Mouse (Mus musculus): ENCODE measurements around the gene Snx9. TPM values are rescaled to one million over a fixed set of nuclear protein-coding genes. Genes with fewer than 3 reads are reported as not detected.

Snx9 gene
- polyA plus RNA-seq, 1 experiment from 2014 or later, result 6.1 TPM

DNA sequence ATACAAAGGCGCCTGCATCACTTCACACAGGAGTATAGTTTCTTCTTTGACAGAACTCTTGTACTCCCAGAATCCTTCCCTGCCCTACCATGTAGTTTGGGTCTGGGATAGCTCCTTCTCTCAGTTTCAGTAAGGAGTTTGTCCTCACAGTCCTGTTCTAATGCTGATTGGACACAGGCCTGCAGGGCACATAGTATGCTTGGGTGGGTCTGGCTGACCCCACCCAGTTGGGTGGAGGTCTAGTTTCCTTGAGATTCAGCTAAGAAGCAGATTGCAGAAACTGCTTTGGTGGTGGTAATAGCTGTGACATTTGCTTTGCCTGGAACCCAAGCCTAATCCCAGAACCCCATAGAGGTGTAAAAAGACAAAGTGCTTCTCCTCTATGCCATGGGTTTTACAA, 33.4 kb downstream of the Snx9 start:
- no peak for ATAC-seq
- no peaks in the 10 kb centered on the region for H3K27me3 ChIP-seq (replicated peaks; ENCODE audit: control insufficient read depth, insufficient read depth, low read length)
- no peak overlapping the region for H3K9ac ChIP-seq (ENCODE audit: low read depth, low read length)
- no peaks in the 10 kb centered on the region for H3K9me3 ChIP-seq (ENCODE audit: control insufficient read depth, low read length)
- no peak overlapping the region for H3K27ac ChIP-seq (ENCODE audit: low read depth, low read length)
- no peaks in the 10 kb centered on the region for H3K4me1 ChIP-seq (ENCODE audit: control insufficient read depth, insufficient read depth, low read depth, low read length)
- H3K4me2 ChIP-seq (ENCODE audit: low read length), result no peak overlapping the region
- WGBS, result 100% methylated on average over 1 of the region's 1 CpGs
- H3K36me3 ChIP-seq (ENCODE audit: control insufficient read depth, insufficient read depth, low read length), result no peaks in the 10 kb centered on the region
- no peak overlapping the region for H3K4me3 ChIP-seq (ENCODE audit: low read length)

DNA sequence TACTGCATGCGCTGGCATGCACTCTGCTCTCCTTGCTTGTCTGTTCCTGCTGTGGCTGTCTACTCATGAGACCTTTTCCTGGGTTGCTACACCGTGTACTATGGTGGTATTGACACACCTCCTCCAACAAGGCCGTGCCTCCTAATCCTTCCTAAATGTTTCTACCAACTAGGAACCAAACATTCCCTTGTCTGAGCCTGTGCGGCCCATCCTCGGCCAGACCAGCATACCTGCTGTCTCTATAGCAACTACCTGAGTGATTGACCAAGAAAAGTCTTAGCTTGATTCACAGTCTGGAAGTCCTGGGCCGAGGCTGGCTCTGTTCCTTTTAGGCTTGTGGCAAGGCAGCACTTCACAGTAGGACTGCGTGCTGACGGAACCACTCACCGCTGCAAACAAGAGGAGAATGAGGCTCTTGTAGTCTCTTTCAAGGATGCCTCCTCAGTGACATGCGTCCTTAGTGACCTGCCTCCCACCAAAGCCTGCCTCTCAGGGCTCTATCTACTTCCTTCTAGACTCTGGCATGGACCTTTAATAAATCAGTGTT, 36.6 kb downstream of the Snx9 start:
- H3K4me3 ChIP-seq (ENCODE audit: low read length), result no peak overlapping the region
- WGBS, result 72% methylated on average over 10 of the region's 10 CpGs
- ATAC-seq, result no peak

GRCm38 (mm10) chr17:5878878-5879277, 37.7 kb downstream of the Snx9 start:
- Histone ChIP-seq H3K9me3 (ENCODE audit: control insufficient read depth, low read length) (no peaks in the 10 kb centered on the region), H3K27ac (ENCODE audit: low read depth, low read length) (no peak overlapping the region), H3K36me3 (ENCODE audit: control insufficient read depth, insufficient read depth, low read length) (no peaks in the 10 kb centered on the region), H3K4me1 (ENCODE audit: control insufficient read depth, insufficient read depth, low read depth, low read length) (no peaks in the 10 kb centered on the region), H3K4me3 (ENCODE audit: low read length) (no peak overlapping the region), H3K27me3 (replicated peaks; ENCODE audit: control insufficient read depth, insufficient read depth, low read length) (no peaks in the 10 kb centered on the region), H3K9ac (ENCODE audit: low read depth, low read length) (no peak overlapping the region), H3K4me2 (ENCODE audit: low read length) (no peak overlapping the region)
- WGBS, result 87% methylated on average over 4 of the region's 4 CpGs
- no peak for ATAC-seq

More for the DNA sequence above, 36.6 kb downstream of the Snx9 start:
- Histone ChIP-seq H3K9ac (ENCODE audit: low read depth, low read length) (no peak overlapping the region), H3K27me3 (replicated peaks; ENCODE audit: control insufficient read depth, insufficient read depth, low read length) (no peaks in the 10 kb centered on the region), H3K27ac (ENCODE audit: low read depth, low read length) (no peak overlapping the region), H3K9me3 (ENCODE audit: control insufficient read depth, low read length) (no peaks in the 10 kb centered on the region), H3K4me1 (ENCODE audit: control insufficient read depth, insufficient read depth, low read depth, low read length) (no peaks in the 10 kb centered on the region), H3K4me2 (ENCODE audit: low read length) (no peak overlapping the region), H3K36me3 (ENCODE audit: control insufficient read depth, insufficient read depth, low read length) (no peaks in the 10 kb centered on the region)

DNA sequence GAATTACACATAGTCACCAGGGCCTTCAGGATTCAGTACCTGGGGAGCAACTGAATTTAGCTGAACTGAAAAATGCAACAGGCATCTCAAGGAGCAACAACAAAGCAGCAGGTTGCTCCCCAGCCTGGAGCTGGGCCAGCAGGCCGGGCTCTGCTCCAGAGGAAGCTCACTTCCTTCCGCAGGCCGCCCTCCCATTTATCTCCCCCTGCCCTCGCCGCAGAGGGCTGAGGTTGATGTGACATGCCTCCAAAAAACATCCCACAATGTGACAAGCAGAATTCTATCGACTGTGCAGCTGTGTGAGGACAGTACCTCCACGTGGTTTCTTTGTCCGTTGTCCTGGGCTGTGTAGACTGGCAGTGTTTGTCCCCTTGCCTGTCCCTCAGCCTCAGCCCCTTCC, 44.3 kb downstream of the Snx9 start:
- peak overlapping the region; percentile 53 for H3K27ac ChIP-seq (ENCODE audit: low read depth, low read length)
- no peak overlapping the region for H3K4me3 ChIP-seq (ENCODE audit: low read length)
- peak; percentile 84 for ATAC-seq
- no peaks in the 10 kb centered on the region for H3K36me3 ChIP-seq (ENCODE audit: control insufficient read depth, insufficient read depth, low read length)
- H3K4me1 ChIP-seq (ENCODE audit: control insufficient read depth, insufficient read depth, low read depth, low read length), result peaks cover 10% of the 10 kb centered on the region
- H3K9ac ChIP-seq (ENCODE audit: low read depth, low read length), result no peak overlapping the region
- H3K9me3 ChIP-seq (ENCODE audit: control insufficient read depth, low read length), result no peaks in the 10 kb centered on the region
- H3K4me2 ChIP-seq (ENCODE audit: low read length), result no peak overlapping the region
- H3K27me3 ChIP-seq (replicated peaks; ENCODE audit: control insufficient read depth, insufficient read depth, low read length), result no peaks in the 10 kb centered on the region
- 36% methylated on average over 8 of the region's 8 CpGs for WGBS

GRCm38 (mm10) chr17:5886181-5886810, 45.2 kb downstream of the Snx9 start:
- WGBS, result 71% methylated on average over 6 of the region's 6 CpGs
- H3K9ac ChIP-seq (ENCODE audit: low read depth, low read length), result no peak overlapping the region
- H3K4me3 ChIP-seq (ENCODE audit: low read length), result no peak overlapping the region
- H3K27ac ChIP-seq (ENCODE audit: low read depth, low read length), result peak overlapping the region; percentile 34
- H3K4me2 ChIP-seq (ENCODE audit: low read length), result no peak overlapping the region
- no peaks in the 10 kb centered on the region for H3K27me3 ChIP-seq (replicated peaks; ENCODE audit: control insufficient read depth, insufficient read depth, low read length)
- H3K36me3 ChIP-seq (ENCODE audit: control insufficient read depth, insufficient read depth, low read length), result no peaks in the 10 kb centered on the region
- H3K4me1 ChIP-seq (ENCODE audit: control insufficient read depth, insufficient read depth, low read depth, low read length), result peaks cover 10% of the 10 kb centered on the region
- no peaks in the 10 kb centered on the region for H3K9me3 ChIP-seq (ENCODE audit: control insufficient read depth, low read length)
- no peak; the same call in 1 of the 2 replicates for ATAC-seq

DNA sequence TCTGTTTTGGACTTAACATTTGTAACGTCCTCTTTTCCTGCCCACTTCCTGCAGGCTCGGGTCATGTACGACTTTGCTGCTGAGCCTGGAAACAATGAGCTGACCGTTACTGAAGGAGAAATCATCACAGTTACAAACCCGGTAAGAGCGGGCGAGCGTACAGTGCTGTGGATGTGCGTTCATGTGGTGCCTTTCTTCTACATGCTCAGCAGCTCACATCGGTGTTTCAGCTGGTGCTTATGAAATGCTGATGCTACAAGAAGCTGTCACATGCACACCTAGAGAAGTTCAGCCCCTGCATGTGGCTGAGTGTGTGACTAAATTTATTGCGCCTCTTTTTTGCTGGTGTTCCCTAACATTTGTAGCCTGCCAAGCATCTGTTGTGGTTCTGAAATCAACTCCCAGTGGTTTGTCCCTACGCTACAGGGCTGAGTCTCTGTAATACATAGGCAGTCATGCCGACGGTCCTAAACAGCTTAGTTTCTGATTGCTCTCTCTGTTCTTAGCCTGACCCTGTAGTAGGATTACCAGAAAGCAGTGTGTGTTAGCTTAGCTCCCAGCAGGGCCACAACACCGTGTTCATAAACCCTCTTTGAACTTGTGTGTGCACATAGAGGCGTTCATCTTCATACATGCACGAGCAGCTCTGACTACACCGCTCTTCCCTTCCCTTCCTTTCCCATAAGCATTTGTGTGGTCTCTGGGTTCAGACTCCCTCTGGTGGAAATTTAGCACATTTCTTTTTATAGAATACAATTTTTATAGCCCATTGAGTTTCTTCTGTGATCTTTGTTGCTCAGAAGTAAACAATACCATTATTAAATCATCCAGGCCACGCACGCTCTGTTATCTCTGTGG, 46.0 kb downstream of the Snx9 start:
- H3K4me2 ChIP-seq (ENCODE audit: low read length), result no peak overlapping the region
- H3K4me1 ChIP-seq (ENCODE audit: control insufficient read depth, insufficient read depth, low read depth, low read length), result peaks cover 10% of the 10 kb centered on the region
- H3K27ac ChIP-seq (ENCODE audit: low read depth, low read length), result no peak overlapping the region
- H3K4me3 ChIP-seq (ENCODE audit: low read length), result no peak overlapping the region
- H3K27me3 ChIP-seq (replicated peaks; ENCODE audit: control insufficient read depth, insufficient read depth, low read length), result no peaks in the 10 kb centered on the region
- WGBS, result 68% methylated on average over 20 of the region's 20 CpGs
- ATAC-seq, result 0 out of 2 replicates have a peak, but pooled peaks have one; percentile 69
- no peaks in the 10 kb centered on the region for H3K36me3 ChIP-seq (ENCODE audit: control insufficient read depth, insufficient read depth, low read length)
- H3K9ac ChIP-seq (ENCODE audit: low read depth, low read length), result no peak overlapping the region
- H3K9me3 ChIP-seq (ENCODE audit: control insufficient read depth, low read length), result no peaks in the 10 kb centered on the region

- H3K27ac ChIP-seq (ENCODE audit: low read depth, low read length), result no peak overlapping the region
- H3K9me3 ChIP-seq (ENCODE audit: control insufficient read depth, low read length), result no peaks in the 10 kb centered on the region
- peaks cover 10% of the 10 kb centered on the region for H3K4me1 ChIP-seq (ENCODE audit: control insufficient read depth, insufficient read depth, low read depth, low read length)
- no peak overlapping the region for H3K4me2 ChIP-seq (ENCODE audit: low read length)
- no peak overlapping the region for H3K4me3 ChIP-seq (ENCODE audit: low read length)
- no peaks in the 10 kb centered on the region for H3K36me3 ChIP-seq (ENCODE audit: control insufficient read depth, insufficient read depth, low read length)
- no peaks in the 10 kb centered on the region for H3K27me3 ChIP-seq (replicated peaks; ENCODE audit: control insufficient read depth, insufficient read depth, low read length)
- H3K9ac ChIP-seq (ENCODE audit: low read depth, low read length), result no peak overlapping the region
- 56% methylated on average over 8 of the region's 8 CpGs for WGBS
- no peak for ATAC-seq
Measured at GRCm38 (mm10) chr17:5890429-5890828, 49.3 kb downstream of the Snx9 start.

DNA sequence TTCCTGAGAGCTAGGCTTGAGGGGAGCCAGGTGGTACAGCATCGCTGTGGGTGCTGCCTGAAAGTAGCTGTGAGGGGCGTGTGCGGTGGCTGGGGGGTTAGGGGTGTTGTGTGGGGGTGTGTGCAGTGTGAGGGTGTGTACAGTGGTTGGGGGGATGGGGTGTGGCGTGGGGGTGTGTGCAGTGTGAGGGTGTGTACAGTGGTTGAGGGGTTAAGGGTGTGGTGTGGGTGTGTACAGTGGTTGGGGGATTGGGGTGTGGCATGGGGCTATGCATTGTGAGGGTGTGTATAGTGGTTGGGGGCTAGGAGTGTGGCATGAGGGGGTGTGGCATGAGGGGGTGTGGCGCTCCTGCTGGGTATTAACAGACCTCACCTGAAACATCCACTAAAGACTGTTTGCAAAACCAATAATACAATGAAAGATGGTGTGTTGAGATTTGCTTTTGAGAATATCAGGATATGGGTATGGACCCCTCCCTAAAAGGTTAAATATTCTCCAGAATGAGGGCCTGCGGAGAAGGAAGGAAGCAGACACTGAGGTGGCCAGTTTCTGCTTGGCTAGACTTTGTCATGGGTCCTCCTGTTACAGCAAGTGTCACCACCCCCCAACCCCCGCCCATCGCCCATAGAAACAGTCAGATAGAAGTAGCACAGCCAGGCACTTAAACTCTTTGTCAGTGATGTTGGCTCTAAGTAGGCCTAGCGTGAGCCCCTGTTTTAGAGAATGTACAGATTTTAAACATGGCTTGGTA, 51.0 kb downstream of the Snx9 start:
- no peak overlapping the region for H3K4me3 ChIP-seq (ENCODE audit: low read length)
- H3K4me2 ChIP-seq (ENCODE audit: low read length), result no peak overlapping the region
- peaks cover 2% of the 10 kb centered on the region for H3K4me1 ChIP-seq (ENCODE audit: control insufficient read depth, insufficient read depth, low read depth, low read length)
- no peak overlapping the region; the same call in 1 of the 2 replicates for H3K9ac ChIP-seq (ENCODE audit: low read depth, low read length)
- H3K9me3 ChIP-seq (ENCODE audit: control insufficient read depth, low read length), result no peaks in the 10 kb centered on the region
- WGBS, result 85% methylated on average over 9 of the region's 9 CpGs
- no peaks in the 10 kb centered on the region for H3K27me3 ChIP-seq (replicated peaks; ENCODE audit: control insufficient read depth, insufficient read depth, low read length)
- no peak for ATAC-seq
- no peak overlapping the region for H3K27ac ChIP-seq (ENCODE audit: low read depth, low read length)
- no peaks in the 10 kb centered on the region for H3K36me3 ChIP-seq (ENCODE audit: control insufficient read depth, insufficient read depth, low read length)

DNA sequence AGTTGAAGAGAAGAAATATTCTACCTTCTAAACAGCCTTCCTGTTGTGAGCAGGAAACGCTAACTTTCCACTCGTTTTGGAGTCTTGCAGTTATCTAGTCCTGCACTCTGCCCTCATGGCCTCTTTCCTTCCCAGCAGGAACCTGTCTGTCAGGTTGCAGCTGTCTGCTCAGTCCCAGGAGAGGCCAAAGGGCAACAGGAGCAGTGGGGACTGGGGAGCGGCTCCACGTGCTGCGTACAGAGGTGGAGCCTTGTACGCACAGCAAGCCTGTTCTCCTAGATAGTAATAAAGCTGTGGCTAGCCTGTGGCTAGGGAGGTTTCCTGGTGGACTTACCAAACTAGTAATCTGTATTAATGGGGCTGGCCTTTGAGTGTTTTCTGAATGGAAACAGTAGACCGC, 52.0 kb downstream of the Snx9 start:
- Histone ChIP-seq H3K4me1 (ENCODE audit: control insufficient read depth, insufficient read depth, low read depth, low read length) (no peaks in the 10 kb centered on the region), H3K36me3 (ENCODE audit: control insufficient read depth, insufficient read depth, low read length) (no peaks in the 10 kb centered on the region), H3K27ac (ENCODE audit: low read depth, low read length) (no peak overlapping the region), H3K27me3 (replicated peaks; ENCODE audit: control insufficient read depth, insufficient read depth, low read length) (no peaks in the 10 kb centered on the region), H3K9me3 (ENCODE audit: control insufficient read depth, low read length) (no peaks in the 10 kb centered on the region), H3K9ac (ENCODE audit: low read depth, low read length) (no peak overlapping the region), H3K4me2 (ENCODE audit: low read length) (no peak overlapping the region), H3K4me3 (ENCODE audit: low read length) (no peak overlapping the region)
- no peak for ATAC-seq
- WGBS, result 23% methylated on average over 7 of the region's 7 CpGs

All from hindbrain, embryonic 16.5 days (tissue).